Mouse (Mus musculus): ENCODE measurements at regions not wholly inside any gene's neighbourhood (a gene's known extent, or its start where the extent isn't known, plus 50 kb on each side); places are given as distances from the start of the nearest gene placed in this dataset.

DNA sequence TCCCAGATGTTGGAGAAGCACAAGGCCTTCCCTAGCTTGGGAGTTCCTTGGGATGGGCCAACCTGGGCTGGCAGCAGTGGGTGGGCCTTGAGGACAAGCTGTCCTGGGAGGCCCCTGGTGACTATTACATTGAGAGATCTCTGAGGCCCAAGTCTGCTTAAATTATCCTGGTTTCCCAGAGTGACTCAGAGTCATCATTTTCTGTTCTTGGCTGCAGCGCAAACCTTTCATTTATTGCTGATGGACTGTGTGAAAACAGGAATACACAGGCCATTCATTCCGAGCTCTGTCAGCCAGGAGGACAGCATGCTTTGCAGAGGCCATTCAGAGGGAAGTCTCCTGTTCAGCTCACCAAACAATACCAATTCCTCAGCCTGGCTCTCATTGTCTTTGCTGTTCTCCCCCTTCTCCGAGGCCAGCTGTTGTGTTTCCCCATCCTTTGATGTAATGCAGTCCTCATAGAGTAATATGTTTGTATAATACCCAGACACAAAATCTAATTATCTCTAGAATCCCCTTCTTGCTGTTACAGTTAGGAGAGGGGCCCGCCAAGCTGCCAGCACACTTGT is 220.5 kb downstream of the Insig2 start:
- WGBS (ENCODE audit: insufficient replicate concordance): 58% methylated on average over 4 of the region's 4 CpGs
- H3K4me1 ChIP-seq (ENCODE audit: insufficient read depth): no peaks in the 10 kb centered on the region
- DNase-seq: no peak

GRCm38 (mm10) chr1:121112464-121112863 is 219.9 kb downstream of the Insig2 start:
- Histone ChIP-seq H3K9me3 (ENCODE audit: low read length) (no peaks in the 10 kb centered on the region), H3K4me3 (ENCODE audit: low read depth, low read length) (no peak overlapping the region), H3K27me3 (ENCODE audit: insufficient read depth, low read length) (no peaks in the 10 kb centered on the region), H3K9ac (replicated peaks) (no peak overlapping the region), H3K4me2 (ENCODE audit: low read depth, low read length) (no peak overlapping the region), H3K36me3 (replicated peaks; ENCODE audit: insufficient read depth, low read length) (no peaks in the 10 kb centered on the region), H3K27ac (ENCODE audit: low read depth) (no peak overlapping the region), H3K4me1 (ENCODE audit: insufficient read depth) (no peaks in the 10 kb centered on the region)
- ATAC-seq (no peak), DNase-seq (no peak)
- 48% methylated on average over 1 of the region's 1 CpGs for WGBS (ENCODE audit: insufficient replicate concordance)
- TF ChIP-seq CTCF (IDR thresholded peaks at IDR 0.05; ENCODE audit: low read depth): no peak
- TF ChIP-seq EP300 (IDR thresholded peaks at IDR 0.05; ENCODE audit: low read depth): no peak

More for the DNA sequence above, 220.5 kb downstream of the Insig2 start:
- no peak overlapping the region for H3K27ac ChIP-seq (ENCODE audit: low read depth)
- H3K9me3 ChIP-seq (ENCODE audit: low read length): no peaks in the 10 kb centered on the region
- ATAC-seq: no peak
- H3K27me3 ChIP-seq (ENCODE audit: insufficient read depth, low read length): no peaks in the 10 kb centered on the region
- no peaks in the 10 kb centered on the region for H3K36me3 ChIP-seq (replicated peaks; ENCODE audit: insufficient read depth, low read length)
- H3K4me3 ChIP-seq (ENCODE audit: low read depth, low read length): no peak overlapping the region
- H3K4me2 ChIP-seq (ENCODE audit: low read depth, low read length): no peak overlapping the region
- H3K9ac ChIP-seq (replicated peaks): no peak overlapping the region
- no peak for TF ChIP-seq CTCF (IDR thresholded peaks at IDR 0.05; ENCODE audit: low read depth)
- TF ChIP-seq EP300 (IDR thresholded peaks at IDR 0.05; ENCODE audit: low read depth): no peak

- Histone ChIP-seq H3K36me3 (replicated peaks; ENCODE audit: insufficient read depth, low read length) (no peaks in the 10 kb centered on the region), H3K4me2 (ENCODE audit: low read depth, low read length) (no peak overlapping the region), H3K9me3 (ENCODE audit: low read length) (no peaks in the 10 kb centered on the region), H3K4me3 (ENCODE audit: low read depth, low read length) (no peak overlapping the region), H3K9ac (replicated peaks) (no peak overlapping the region), H3K27me3 (ENCODE audit: insufficient read depth, low read length) (no peaks in the 10 kb centered on the region), H3K27ac (ENCODE audit: low read depth) (no peak overlapping the region), H3K4me1 (ENCODE audit: insufficient read depth) (no peaks in the 10 kb centered on the region)
- TF ChIP-seq EP300 (IDR thresholded peaks at IDR 0.05; ENCODE audit: low read depth) (no peak), CTCF (IDR thresholded peaks at IDR 0.05; ENCODE audit: low read depth) (no peak)
- ATAC-seq: no peak
- WGBS (ENCODE audit: insufficient replicate concordance): 64% methylated on average over 5 of the region's 5 CpGs
- DNase-seq: no peak
Observed at GRCm38 (mm10) chr1:121116626-121117025, 215.8 kb downstream of the Insig2 start.

DNA sequence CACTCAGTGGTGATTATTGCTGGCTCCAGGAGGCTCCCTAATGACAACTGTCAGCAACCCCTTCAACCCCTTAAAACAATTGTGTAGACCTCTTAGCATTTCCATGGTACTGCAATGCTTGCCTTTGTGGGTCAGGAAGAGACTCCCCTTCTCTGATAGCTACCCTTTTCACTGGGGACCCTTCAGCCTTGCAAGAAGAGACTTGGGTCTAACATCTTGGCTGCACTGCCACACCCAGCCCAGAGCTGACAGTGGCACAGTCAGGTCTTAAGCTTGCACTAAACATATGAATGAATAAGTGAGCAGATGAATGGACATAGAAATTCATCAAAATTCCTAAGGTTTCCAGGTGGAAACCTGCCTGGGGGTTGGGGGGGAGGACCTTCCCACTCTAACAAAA is 209.0 kb downstream of the Insig2 start:
- Histone ChIP-seq H3K4me2 (ENCODE audit: low read depth, low read length) (no peak overlapping the region), H3K9ac (replicated peaks) (no peak overlapping the region), H3K4me3 (ENCODE audit: low read depth, low read length) (no peak overlapping the region), H3K27ac (ENCODE audit: low read depth) (no peak overlapping the region), H3K27me3 (ENCODE audit: insufficient read depth, low read length) (no peaks in the 10 kb centered on the region), H3K4me1 (ENCODE audit: insufficient read depth) (no peaks in the 10 kb centered on the region), H3K9me3 (ENCODE audit: low read length) (no peaks in the 10 kb centered on the region), H3K36me3 (replicated peaks; ENCODE audit: insufficient read depth, low read length) (no peaks in the 10 kb centered on the region)
- TF ChIP-seq CTCF (IDR thresholded peaks at IDR 0.05; ENCODE audit: low read depth) (no peak), EP300 (IDR thresholded peaks at IDR 0.05; ENCODE audit: low read depth) (no peak)
- ATAC-seq (no peak), DNase-seq (no peak)

- TF ChIP-seq CTCF (IDR thresholded peaks at IDR 0.05; ENCODE audit: low read depth): no peak
- TF ChIP-seq EP300 (IDR thresholded peaks at IDR 0.05; ENCODE audit: low read depth): no peak
- no peaks in the 10 kb centered on the region for H3K9me3 ChIP-seq (ENCODE audit: low read length)
- no peak for ATAC-seq
- H3K4me2 ChIP-seq (ENCODE audit: low read depth, low read length): no peak overlapping the region
- H3K27ac ChIP-seq (ENCODE audit: low read depth): no peak overlapping the region
- WGBS (ENCODE audit: insufficient replicate concordance): 80% methylated on average over 4 of the region's 4 CpGs
- H3K27me3 ChIP-seq (ENCODE audit: insufficient read depth, low read length): no peaks in the 10 kb centered on the region
- H3K9ac ChIP-seq (replicated peaks): no peak overlapping the region
- H3K4me1 ChIP-seq (ENCODE audit: insufficient read depth): no peaks in the 10 kb centered on the region
- no peaks in the 10 kb centered on the region for H3K36me3 ChIP-seq (replicated peaks; ENCODE audit: insufficient read depth, low read length)
- H3K4me3 ChIP-seq (ENCODE audit: low read depth, low read length): no peak overlapping the region
- no peak for DNase-seq
Observed at GRCm38 (mm10) chr1:121136284-121136683, 196.1 kb downstream of the Insig2 start.

- no peak for ATAC-seq
- 63% methylated on average over 4 of the region's 4 CpGs for WGBS (ENCODE audit: insufficient replicate concordance)
- no peaks in the 10 kb centered on the region for H3K36me3 ChIP-seq (replicated peaks; ENCODE audit: insufficient read depth, low read length)
- H3K4me3 ChIP-seq (ENCODE audit: low read depth, low read length): no peak overlapping the region
- DNase-seq: no peak
- no peak for TF ChIP-seq CTCF (IDR thresholded peaks at IDR 0.05; ENCODE audit: low read depth)
- TF ChIP-seq EP300 (IDR thresholded peaks at IDR 0.05; ENCODE audit: low read depth): no peak
- H3K27me3 ChIP-seq (ENCODE audit: insufficient read depth, low read length): no peaks in the 10 kb centered on the region
- no peak overlapping the region for H3K4me2 ChIP-seq (ENCODE audit: low read depth, low read length)
- H3K9me3 ChIP-seq (ENCODE audit: low read length): no peaks in the 10 kb centered on the region
- H3K9ac ChIP-seq (replicated peaks): no peak overlapping the region
- no peak overlapping the region for H3K27ac ChIP-seq (ENCODE audit: low read depth)
- H3K4me1 ChIP-seq (ENCODE audit: insufficient read depth): no peaks in the 10 kb centered on the region
Observed at GRCm38 (mm10) chr1:121136846-121137245, 195.5 kb downstream of the Insig2 start.

GRCm38 (mm10) chr1:121144981-121145380 is 187.4 kb downstream of the Insig2 start:
- WGBS (ENCODE audit: insufficient replicate concordance): 88% methylated on average over 1 of the region's 1 CpGs
- TF ChIP-seq EP300 (IDR thresholded peaks at IDR 0.05; ENCODE audit: low read depth) (no peak), CTCF (IDR thresholded peaks at IDR 0.05; ENCODE audit: low read depth) (no peak)
- ATAC-seq (no peak), DNase-seq (no peak)
- no peak overlapping the region for H3K4me2 ChIP-seq (ENCODE audit: low read depth, low read length)
- no peak overlapping the region for H3K4me3 ChIP-seq (ENCODE audit: low read depth, low read length)
- no peaks in the 10 kb centered on the region for H3K36me3 ChIP-seq (replicated peaks; ENCODE audit: insufficient read depth, low read length)
- no peaks in the 10 kb centered on the region for H3K27me3 ChIP-seq (ENCODE audit: insufficient read depth, low read length)
- no peak overlapping the region for H3K9ac ChIP-seq (replicated peaks)
- H3K27ac ChIP-seq (ENCODE audit: low read depth): no peak overlapping the region
- no peaks in the 10 kb centered on the region for H3K9me3 ChIP-seq (ENCODE audit: low read length)
- no peaks in the 10 kb centered on the region for H3K4me1 ChIP-seq (ENCODE audit: insufficient read depth)
